Mouse (Mus musculus) lung, postnatal 14 days (tissue): ENCODE results near the gene Eral1.
"Not testable (repeated sequence)": the region's sequence is repeated elsewhere in the genome, so short reads cannot be mapped to it uniquely, and the experiment has no call there.

Experiments used
- DNase-seq: peaks from one replicate; pipeline ENCODE4 v3.0.0; 2021

Gene Eral1

DNA sequence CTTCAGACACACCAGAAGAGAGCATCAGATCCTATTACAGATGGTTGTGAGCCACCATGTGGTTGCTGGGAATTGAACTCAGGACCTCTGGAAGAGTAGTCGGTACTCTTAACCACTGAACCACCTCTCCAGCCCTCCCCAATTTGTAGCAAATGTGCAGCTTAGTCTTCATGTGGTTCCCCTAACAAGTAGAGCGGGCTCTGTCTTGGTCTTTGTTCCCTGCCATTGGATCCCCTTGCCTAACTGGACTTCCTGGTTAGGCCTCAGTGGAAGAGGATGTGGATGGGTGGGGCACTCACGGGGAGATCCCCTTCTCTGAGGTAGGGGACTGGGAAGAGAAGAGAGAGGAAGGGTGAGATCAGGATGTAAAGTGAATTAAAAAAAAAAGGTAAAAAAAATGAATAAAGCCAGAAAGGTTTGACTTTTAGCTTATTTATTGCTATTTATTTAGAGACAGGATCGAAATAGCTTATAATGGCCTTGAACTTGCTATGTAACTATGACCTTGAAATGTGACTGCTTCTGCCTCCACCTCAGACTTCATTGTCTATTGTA lies 6.8 kb upstream of the Eral1 start:
- no peak for DNase-seq

DNA sequence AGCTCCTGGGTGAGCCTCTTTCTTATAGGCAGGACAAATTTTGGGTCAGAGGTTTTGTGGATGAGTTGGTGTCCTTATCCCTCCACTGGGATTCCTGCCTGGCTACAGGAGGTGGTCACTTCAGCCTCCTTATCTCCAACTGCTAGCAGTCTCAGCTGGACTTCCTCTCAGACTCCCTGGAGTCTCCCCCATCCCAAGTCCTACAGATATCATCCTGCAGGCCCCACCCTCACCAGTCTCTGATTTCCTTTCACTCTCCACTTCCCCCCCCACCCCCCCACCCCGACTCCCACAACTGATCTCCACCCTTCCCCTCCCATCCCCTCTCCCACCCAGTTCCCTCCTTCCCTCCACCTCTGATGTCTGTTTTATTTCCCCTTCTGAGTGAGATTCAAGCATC lies 3.4 kb upstream of the Eral1 start:
- DNase-seq = no peak

DNA sequence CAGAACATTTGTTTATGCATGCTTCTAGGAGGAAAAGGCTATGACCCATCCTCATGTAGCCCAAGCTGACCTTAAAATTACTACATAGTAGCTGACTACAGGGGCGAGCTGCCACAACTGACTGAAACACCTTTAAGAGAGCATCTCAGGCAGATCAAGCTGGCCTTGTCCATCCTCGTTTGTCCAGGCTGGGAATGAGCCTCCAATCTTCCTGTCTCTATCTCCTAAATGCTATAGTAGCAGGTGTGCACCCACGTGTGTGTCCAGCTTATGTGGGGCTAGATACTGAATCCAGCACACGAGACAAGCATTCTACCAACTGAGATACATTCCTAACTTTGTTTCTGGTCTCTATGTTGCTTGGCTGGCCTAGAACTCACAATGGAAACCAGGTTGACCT lies 5.5 kb downstream of the Eral1 start:
- no peak for DNase-seq

DNA sequence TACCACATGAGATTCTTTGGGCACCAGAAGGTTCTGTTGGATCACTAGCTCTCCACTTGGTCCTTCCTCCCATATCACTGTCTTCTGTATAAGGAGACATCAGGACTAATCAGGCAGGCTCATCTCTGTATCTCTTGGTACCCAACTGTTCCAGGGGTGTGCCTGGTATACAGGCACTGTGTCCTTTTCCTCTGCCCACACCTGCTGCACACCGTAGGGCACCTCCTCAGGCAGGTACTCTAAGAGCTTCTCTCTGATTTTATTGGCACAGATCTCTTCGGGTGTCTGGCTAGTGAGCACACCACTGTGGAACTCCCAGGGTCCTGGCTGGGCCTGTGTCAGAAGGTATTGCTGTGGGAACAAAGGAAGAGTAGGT lies 5.9 kb downstream of the Eral1 start:
- DNase-seq = no peak

DNA sequence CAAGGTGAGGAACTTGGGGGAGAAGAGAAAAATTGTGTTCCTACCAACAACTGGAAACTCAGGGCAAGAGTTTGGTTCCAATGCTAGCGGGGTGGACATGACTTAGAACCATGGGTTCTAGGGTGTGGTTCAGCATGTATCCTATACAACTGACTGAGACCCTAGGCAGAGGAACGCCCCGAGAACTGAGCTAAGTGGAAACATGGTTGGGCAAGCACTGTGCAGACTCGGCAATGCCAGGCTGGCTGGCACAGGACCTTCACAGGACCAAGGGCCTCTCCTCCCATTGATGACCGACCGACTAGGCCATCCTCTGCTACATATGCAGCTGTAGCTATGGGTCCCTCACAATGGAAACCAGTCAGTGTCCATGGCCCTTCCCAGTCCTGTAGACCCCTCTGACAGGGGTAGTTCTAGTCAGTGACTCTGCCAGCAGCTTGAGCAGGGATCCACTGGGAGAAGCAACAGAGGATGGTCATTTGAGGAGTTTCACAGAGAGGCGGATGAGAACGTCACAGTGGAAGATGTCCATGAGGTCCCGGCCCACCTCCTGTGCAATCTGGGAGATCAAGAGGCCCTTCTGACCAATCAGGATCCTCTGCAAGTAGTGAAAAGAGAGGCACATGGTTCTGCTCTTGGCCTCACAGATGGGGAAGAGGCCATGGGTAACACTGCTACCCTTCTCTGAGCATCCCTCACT lies 6.5 kb downstream of the Eral1 start:
- DNase-seq = no peak

DNA sequence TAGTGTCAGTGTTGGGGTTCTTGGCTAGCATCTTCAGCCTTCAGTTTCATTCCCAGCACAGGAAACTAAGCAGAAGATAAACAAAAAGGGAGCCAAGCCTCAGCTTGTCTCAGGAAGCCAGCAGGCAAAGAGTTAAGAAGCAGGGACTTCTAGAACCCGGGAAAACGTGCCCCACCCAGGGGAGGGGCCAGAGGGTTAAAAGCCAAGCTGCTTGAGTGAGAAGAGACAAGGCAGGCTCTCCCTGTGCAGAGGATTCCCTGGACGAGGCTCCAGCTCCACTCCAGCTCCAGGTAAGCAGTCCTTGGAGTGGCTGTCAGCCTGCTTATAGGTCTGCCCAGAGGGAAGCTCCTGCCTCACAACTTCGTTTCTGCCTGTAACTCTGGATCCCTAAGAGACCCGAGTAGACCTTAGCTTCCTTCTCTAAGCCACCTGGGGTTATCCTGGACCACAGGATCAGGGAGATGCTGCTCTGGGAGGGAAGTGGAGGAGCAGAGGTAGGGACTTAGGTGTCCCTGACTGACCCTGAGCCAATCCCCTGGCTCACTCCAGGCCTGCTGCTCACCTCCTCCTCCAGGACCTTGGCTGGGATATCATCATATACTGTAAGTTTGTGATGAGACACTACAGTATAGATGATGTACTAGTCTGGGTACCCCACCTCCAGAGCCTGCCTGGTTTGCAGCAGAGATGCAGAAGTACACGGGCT lies 7.6 kb downstream of the Eral1 start:
- no peak for DNase-seq

DNA sequence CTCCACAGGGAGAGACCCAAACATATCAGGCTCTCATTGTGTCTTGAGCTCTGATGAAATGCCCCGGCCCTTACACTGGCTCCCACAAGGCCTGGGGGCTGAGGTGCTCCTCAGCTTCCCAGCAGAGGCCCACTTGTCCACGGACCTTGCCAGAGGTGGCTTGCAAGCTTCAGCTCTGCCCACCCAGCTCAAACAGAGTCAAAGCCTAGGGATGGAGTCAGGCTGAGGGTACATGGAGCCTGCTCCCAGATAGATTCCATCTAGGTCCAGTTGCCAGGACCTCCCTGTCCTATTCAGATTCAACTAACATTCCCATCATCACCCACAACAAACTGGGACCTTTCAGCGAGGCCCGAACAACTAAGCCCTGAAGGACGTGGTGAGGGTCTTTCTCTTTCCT lies 8.2 kb downstream of the Eral1 start:
- no peak for DNase-seq

DNA sequence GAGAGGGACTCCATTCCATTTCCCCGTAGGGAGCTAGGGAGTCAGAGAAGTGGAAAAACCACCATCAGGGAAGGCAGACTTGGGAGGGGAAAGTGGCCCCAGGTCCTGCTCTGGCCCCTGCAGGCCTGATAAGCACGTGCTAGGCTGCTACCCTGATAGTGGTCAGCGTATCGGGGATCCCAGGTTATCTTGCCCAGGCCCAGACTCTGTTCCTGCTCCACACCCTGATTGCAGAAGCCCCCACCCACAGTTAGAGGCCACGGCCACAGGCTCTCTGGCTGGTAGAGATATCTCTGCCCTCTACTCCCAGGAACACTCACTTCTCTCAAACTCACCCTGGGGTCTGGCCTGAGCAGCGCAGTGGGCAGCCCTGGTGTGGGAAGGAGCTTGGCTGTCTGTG lies 10.5 kb downstream of the Eral1 start:
- DNase-seq = no peak

DNA sequence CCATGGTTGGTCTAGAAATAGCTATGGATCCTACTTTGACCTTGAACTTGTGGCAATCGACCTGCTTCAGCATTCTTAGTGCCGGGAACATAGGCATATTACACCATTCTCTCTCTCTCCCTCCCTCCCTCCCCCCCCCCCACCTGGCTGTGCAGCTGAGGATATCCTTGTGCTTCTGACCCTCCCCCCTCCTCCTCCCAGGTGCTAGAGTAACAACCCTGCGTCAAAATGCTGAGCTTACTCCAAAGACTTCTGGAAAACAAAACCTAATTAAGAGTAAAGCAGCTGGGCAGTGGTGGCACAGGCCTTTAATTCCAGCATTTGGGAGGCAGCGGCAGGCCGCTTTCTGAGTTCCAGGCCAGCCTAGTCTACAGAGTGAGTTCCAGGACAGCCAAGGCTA lies 11.1 kb downstream of the Eral1 start:
- DNase-seq = no peak

DNA sequence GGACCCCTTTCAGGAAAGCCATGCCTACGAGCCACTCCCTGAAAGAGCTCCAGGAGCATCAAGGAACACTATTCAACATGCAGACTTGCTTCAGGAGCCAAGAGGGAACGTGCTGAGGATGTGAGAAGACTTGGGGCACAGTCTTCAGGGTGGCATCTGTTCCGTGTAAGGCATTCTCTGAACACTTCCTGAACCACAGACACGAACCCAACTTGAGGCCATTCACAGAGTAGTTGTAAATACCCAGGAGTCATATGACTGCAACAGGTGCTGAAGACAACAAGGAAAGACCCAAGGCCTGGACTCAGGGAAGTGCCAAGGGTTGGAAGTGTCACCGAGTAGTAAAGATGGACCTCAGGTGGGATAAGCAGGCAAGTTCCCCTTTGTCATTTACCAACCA lies 12.6 kb downstream of the Eral1 start:
- no peak for DNase-seq

DNA sequence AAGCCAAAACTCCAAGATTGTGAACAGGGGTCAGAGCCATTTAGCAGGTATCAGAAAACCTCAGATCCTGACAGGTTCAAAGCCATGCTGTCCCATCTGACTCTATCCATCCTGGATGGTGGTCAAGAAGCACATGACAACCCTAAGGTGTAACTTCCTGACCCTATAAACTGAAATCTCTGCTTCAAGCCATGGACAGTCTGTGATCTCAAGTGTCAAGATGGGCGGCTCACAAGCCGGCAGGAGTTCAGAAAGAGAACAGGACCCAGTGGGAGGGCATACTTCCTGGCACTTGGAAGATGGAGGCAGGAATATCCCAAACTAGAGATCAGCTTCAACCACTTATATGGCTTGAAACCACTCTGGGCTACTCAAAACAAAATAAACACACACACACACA lies 13.5 kb downstream of the Eral1 start:
- DNase-seq = no peak

DNA sequence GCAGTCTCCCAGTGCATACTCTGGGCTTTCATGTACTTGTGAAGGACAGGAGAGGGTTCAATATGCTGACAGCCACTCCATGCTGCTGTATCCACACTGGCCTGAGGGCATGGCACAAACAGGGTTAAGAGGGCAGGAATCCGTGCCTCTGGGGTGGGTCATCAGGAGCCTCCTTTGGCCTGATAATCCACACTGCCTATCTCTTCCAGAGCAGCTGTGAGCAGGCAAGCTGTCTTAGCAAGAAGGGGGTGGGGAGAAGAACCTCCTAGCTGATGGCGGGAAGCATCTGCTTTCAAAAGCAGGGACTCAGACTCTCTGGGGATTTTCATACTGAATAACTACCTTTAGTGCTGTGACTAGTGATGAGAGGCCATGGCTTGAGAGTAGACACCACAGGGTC lies 14.3 kb downstream of the Eral1 start:
- no peak for DNase-seq

DNA sequence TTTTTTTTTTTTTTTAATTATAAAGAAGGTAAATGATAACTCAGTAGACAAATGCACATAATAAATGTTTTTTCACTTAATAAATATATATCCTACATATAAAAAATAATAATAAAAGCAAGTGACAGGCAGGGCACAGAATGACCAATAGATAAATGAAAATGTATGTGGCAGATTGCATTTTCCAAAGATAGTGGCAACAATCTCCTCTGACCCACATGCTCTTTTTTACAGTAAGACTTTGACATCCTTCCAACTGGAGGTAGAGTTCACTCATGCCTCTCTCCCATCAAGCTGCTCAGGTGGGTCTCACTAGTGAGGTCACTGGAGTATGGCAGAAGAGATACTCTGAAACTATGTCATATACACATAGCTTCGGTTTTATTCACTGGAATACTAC lies 17.6 kb downstream of the Eral1 start:
- DNase-seq = no peak

DNA sequence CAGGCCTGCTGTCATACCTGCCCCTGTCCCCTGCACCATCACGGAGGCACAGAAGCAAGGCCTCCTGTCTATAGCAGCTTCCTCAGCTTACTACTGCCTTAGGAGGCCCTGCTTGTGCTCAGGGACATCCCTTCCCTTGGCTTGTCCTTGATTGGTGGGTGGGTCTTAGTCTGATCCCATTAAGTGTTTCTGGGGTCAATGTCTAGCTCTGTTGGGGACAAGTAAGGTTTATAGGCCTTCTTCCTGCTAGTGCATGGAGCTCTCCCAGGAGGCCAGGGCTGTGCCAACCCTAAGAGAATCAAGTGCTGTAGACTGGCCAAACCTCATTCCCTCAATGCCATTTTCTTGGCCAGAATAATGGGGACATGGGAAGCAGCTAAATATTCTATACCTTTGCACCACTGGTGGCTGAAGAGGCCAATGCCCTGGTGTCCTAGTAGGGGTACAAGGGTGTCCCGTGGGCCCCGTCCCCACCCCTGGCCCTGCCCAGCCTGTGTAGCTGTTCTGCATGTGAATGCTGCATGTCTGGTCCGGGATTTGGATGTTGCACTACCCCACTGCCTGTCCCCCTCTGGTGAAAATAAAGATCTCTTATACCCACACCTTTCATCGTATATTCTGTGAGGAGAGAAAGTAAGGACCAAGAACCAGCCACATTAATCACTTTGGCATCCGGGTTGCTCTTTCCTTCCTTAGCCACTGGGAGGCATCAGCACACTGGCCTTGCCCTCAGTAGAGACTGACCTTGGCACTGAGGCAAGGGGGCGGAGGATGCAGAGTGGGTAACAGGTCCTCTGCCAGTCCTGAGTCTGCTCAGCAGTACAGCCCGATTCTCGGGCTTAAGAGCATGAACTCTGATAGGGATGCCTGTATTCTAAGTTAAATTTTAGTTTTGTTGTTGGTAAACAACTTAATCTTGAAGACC lies 20.1 kb downstream of the Eral1 start:
- DNase-seq = peak; percentile 83

DNA sequence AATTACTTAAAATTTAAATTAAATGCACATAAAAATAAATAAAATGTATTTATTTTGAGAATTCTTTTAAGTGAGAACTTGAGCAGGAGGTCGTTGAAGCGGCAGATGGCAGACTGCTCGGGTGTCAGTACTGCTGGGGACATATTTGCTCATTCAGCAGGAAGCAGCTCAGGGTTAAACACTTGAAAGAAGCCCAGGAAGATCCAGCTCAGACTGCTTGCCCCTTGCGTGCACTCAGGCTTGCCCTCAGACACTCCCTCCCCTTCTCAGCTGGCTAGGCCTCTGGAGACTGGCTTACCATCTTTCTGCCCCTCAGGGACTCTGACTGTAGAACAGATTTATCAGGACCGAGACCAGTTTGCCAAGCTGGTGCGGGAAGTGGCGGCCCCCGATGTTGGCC lies 23.2 kb downstream of the Eral1 start:
- no peak for DNase-seq

DNA sequence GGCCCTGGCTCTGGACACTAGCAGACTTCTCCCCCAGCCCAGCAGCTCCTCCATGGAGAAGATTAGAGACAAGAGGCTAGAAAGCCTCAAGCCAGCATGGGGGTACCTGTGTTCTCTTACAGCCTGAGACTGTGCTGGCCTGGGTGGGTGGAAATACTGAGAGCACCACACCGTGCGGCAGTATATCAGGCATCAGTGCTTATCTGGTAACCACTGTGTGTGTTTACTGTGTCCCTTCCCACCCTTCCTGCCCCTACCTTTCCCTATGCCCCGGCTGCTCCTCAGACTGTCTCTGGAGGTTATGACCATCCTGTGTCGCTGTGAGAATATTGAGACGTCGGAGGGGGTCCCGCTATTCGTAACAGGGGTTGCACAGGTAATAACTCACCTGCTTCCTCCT lies 27.1 kb downstream of the Eral1 start:
- no peak for DNase-seq

DNA sequence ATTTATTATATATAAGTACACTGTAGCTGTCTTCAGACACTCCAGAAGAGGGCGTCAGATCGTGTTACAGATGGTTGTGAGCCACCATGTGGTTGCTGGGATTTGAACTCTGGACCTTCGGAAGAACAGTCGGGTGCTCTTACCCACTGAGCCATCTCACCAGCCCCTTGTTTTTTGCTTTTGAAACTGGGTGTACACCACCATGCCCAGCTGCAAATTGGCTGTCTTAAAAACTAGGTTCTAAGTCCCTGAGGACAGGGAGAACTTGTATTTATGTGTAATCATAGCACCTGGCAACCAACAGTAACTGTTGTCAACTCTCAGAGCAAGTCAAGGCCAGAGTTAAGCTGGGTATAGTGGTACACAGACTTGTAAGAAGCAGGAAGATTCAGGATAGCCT lies 31.5 kb downstream of the Eral1 start:
- DNase-seq = not testable (repeated sequence)

DNA sequence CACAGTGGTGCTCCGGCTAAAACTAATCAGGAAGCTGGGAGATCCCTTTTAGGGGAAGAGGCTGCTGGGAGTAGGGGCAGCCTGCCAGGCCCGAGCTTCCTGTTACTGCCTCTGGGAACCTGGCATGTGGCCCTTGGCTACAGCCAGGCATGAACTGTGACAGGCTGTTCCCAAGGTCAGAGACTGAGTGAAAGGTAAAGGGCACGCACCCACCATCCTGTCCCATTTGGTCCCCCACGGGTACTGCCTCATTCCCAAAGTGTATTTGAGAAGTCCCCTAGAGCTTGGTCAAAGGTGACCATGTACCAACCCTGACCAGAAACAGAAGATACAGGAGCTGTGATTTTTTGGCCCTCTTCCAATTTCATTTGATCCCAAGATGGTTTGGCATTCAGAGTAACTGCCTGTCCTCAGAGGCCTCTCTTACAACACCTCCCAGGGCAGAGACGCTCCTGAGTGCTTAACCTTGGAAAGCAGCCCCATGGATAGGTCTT lies 35.4 kb downstream of the Eral1 start:
- DNase-seq = peak; percentile 85

DNA sequence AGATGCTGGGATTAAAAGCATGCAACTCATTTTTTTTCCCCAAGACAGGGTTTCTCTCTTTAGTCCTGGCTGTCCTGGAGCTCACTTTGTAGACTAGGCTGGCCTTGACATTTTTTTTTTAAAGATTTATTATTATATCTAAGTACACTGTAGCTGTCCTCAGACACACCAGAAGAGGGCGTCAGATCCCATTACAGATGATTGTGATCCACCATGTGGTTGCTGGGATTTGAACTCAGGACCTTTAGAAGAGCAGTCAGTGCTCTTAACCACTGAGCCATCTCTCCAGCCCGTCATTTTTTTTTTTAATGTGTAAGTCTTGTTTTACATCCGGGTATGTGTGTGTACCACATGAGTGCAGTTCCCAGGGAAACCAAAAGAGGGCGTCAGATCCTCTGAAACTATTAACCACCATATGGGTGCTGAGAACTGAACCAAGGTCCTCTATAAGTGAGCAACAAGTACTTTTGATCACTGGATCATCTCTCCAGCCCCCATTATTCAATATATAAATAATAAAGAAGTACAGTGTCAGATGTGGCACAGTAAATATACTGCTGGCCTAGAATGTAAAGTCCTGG lies 37.8 kb downstream of the Eral1 start:
- not testable (repeated sequence) for DNase-seq

DNA sequence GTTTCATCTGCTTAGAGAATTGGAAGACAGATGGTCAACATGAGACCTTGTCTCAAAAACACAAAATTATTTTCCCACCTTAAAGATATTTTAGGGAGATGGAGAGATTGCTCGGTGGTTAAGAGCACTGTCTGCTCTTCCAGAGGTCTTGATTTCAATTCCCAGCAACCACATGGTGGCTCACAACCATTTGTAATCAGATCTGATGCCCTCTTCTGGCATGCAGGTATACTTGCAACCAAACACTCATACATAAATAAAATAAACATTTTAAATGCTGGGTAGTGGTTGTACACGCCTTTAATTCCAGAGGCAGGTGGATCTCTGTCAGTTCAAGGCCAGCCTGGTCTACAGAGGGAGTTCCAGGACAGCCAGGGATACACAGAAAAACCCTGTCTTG lies 39.3 kb downstream of the Eral1 start:
- DNase-seq = no peak

DNA sequence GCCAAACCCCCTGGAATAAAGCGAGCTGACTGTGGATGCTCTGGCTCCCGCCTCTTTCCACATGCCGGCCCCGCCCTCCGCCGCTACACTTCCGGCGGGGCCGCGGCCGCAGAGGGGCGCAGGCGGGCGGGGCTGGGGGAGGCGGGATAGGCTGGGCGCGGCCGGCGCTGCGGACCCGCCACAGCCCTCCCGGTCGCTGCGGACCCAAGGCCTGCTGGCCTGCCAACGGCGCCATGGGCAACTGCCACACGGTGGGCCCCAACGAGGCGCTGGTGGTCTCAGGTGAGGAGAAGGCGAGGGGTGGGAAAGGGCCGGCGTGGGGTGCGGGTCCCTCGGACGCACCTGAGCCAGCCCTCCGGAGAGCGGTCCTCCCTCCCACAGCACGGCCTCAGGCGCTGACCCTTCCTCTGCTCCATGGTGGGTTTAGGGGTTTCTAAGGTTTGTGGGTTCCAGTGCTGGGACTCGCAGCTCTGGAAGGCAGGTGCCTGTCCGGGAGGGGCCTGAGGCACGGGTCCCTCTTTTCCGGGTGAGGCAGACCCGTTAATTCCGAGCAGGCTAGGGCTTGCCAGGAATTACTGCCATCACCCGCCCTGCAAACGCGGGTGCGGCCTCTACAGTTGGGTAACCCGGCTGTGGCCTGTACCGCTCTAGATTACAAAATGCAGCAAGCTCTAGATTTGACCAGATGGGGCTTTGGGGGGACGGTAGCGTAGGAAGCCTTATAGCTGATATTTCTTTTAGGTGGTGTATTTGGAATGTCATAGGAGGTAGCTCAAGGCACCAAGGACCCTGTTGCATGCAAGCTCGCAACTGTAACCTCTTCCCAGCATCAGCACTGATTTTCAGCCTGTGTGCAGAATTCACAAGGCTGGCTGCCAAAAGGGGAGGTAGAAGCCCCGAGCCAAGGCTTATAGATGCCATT lies 42.1 kb downstream of the Eral1 start, which contains the start of gene Flot2:
Gene Flot2 (plus strand): TSS at position 101 of the 922 bp plus-strand sequence.
- DNase-seq = peak; percentile 72

DNA sequence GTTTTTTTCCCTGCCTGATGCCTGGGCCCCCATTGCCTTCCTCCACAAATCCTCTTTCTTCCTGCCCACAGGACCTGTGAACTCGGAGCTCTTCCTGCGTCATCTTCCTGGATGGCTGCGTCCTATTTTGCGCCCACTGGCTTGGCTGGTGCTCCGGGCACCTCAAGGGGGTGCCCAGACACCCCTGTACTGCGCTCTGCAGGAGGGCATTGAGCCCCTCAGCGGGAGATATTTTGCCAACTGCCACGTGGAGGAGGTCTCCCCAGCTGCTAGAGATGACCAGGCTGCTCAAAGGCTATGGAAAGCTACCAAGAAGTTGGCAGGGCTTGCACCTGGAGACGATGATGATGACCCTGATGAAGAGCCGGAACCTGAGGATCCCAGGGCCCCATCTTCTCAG lies 43.4 kb downstream of the Eral1 start:
- DNase-seq = no peak
